Mouse (Mus musculus) liver, embryonic 14.5 days (tissue): Measurements from ENCODE around the gene Slc29a1.

Experiments used
- CTCF ChIP-seq: IDR thresholded peaks from 2 replicates; pipeline ENCODE4 v1.5.1; 2016; ENCODE audit warnings: antibody characterized with exemption, low read depth, control low read depth
- EP300 ChIP-seq: IDR thresholded peaks from 2 replicates; pipeline ENCODE4 v1.6.1; 2016; ENCODE audit warnings: antibody characterized with exemption, low read depth

- TF ChIP-seq CTCF: no peak
- no peak for TF ChIP-seq EP300
Observed at GRCm38 (mm10) chr17:45631940-45632339, 32.5 kb upstream of the Slc29a1 start.
